Mouse (Mus musculus): Measurements from ENCODE around the gene P4ha2. TPM values are rescaled to one million over a fixed set of nuclear protein-coding genes. Genes with fewer than 3 reads are reported as not detected.

Gene P4ha2
- polyA plus RNA-seq, 1 experiment from 2014 or later, result 44.5 TPM

GRCm38 (mm10) chr11:54111976-54112741 lies 12.3 kb downstream of the P4ha2 start:
- Histone ChIP-seq H3K9me3 (replicated peaks) (no peaks in the 10 kb centered on the region), H3K4me2 (peak overlapping the region; percentile 52), H3K9ac (no peak overlapping the region), H3K4me3 (replicated peaks) (peak overlapping the region; percentile 17; the same call in 1 of the 2 replicates), H3K27me3 (no peaks in the 10 kb centered on the region), H3K36me3 (0 out of 2 replicates have a peak, but pooled peaks cover under 1% of the 10 kb centered on the region), H3K27ac (peak overlapping the region; percentile 87), H3K4me1 (peaks cover 45% of the 10 kb centered on the region)
- ATAC-seq (replicated peaks; ENCODE audit: low FRiP score), result no peak
- 72% methylated on average over 21 of the region's 21 CpGs for WGBS

- Histone ChIP-seq H3K27me3 (no peaks in the 10 kb centered on the region), H3K27ac (peak overlapping the region; percentile 87), H3K4me1 (peaks cover 45% of the 10 kb centered on the region), H3K36me3 (peaks cover 8% of the 10 kb centered on the region; the same call in 1 of the 2 replicates), H3K4me2 (peak overlapping the region; percentile 52), H3K9me3 (replicated peaks) (no peaks in the 10 kb centered on the region), H3K9ac (0 out of 2 replicates have a peak overlapping the region, but pooled peaks have one; percentile 6), H3K4me3 (replicated peaks) (peak overlapping the region; percentile 17)
- under 1% methylated on average over 10 of the region's 10 CpGs for WGBS
- ATAC-seq (replicated peaks; ENCODE audit: low FRiP score), result peak; percentile 98
Observed at GRCm38 (mm10) chr11:54112920-54113319, 13.0 kb downstream of the P4ha2 start.

DNA sequence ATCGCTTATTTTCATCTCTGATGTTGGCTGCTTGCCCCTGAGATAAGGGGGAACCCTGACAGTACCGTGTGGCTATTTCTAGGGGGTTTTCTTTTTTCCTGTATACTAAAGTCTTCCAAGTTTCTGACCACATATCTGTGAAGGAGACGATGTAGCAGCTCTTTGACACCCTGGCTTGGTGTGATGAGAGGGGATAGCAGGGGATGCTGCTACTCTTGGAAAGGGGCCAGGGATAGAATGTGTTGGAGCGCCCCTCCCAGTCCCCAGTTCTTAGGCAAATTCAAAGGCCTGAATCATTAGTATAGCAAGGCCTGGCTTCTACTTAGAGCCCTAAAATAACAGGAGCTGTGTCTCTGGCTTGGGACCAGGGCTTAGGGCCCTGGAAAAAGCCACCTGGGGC lies 13.5 kb downstream of the P4ha2 start:
- WGBS, result 26% methylated on average over 4 of the region's 4 CpGs
- H3K9me3 ChIP-seq (replicated peaks), result no peaks in the 10 kb centered on the region
- 0 out of 2 replicates have a peak overlapping the region, but pooled peaks have one; percentile 6 for H3K9ac ChIP-seq
- H3K27ac ChIP-seq, result peak overlapping the region; percentile 87
- H3K36me3 ChIP-seq, result peaks cover 12% of the 10 kb centered on the region; the same call in 1 of the 2 replicates
- peaks cover 45% of the 10 kb centered on the region for H3K4me1 ChIP-seq
- peak overlapping the region; percentile 17 for H3K4me3 ChIP-seq (replicated peaks)
- H3K4me2 ChIP-seq, result peak overlapping the region; percentile 52
- no peaks in the 10 kb centered on the region for H3K27me3 ChIP-seq
- ATAC-seq (replicated peaks; ENCODE audit: low FRiP score), result no peak

- ATAC-seq (replicated peaks; ENCODE audit: low FRiP score), result no peak
- Histone ChIP-seq H3K27me3 (no peaks in the 10 kb centered on the region), H3K9ac (no peak overlapping the region), H3K4me2 (no peak overlapping the region), H3K9me3 (replicated peaks) (no peaks in the 10 kb centered on the region), H3K4me3 (replicated peaks) (no peak overlapping the region), H3K27ac (no peak overlapping the region), H3K36me3 (peaks cover 20% of the 10 kb centered on the region; the same call in 1 of the 2 replicates), H3K4me1 (peaks cover 45% of the 10 kb centered on the region)
- 97% methylated on average over 3 of the region's 3 CpGs for WGBS
Observed at GRCm38 (mm10) chr11:54114746-54115145, 14.9 kb downstream of the P4ha2 start.

- H3K27me3 ChIP-seq, result no peaks in the 10 kb centered on the region
- WGBS, result 59% methylated on average over 8 of the region's 8 CpGs
- H3K9ac ChIP-seq, result no peak overlapping the region
- peaks cover 45% of the 10 kb centered on the region for H3K4me1 ChIP-seq
- H3K4me2 ChIP-seq, result no peak overlapping the region
- no peaks in the 10 kb centered on the region for H3K9me3 ChIP-seq (replicated peaks)
- no peak overlapping the region for H3K27ac ChIP-seq
- no peak for ATAC-seq (replicated peaks; ENCODE audit: low FRiP score)
- peaks cover 25% of the 10 kb centered on the region; the same call in 1 of the 2 replicates for H3K36me3 ChIP-seq
- no peak overlapping the region for H3K4me3 ChIP-seq (replicated peaks)
Observed at GRCm38 (mm10) chr11:54115301-54115700, 15.4 kb downstream of the P4ha2 start.

DNA sequence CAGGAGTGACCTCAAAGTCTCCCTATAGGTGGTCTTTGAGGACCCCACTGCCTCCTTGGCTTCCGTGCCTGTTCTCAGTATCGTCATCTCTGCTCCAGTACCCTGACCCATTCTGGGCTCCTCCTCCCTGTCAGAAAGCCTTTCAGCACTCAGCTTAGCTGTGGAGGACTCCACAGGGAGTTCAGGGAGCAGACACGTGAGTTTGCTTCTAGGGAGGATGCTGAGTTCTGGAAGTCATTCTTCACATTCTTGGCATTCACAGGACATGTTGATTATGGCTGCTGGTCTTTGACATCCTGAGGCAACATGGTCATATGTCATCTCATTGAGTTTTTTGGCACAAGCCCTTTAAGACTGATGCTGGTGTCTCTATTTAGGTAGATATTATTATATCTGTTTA lies 16.0 kb downstream of the P4ha2 start:
- peaks cover 25% of the 10 kb centered on the region; the same call in 1 of the 2 replicates for H3K36me3 ChIP-seq
- no peaks in the 10 kb centered on the region for H3K9me3 ChIP-seq (replicated peaks)
- peaks cover 45% of the 10 kb centered on the region for H3K4me1 ChIP-seq
- H3K27me3 ChIP-seq, result no peaks in the 10 kb centered on the region
- no peak overlapping the region for H3K4me2 ChIP-seq
- WGBS, result 54% methylated on average over 3 of the region's 3 CpGs
- no peak for ATAC-seq (replicated peaks; ENCODE audit: low FRiP score)
- no peak overlapping the region for H3K27ac ChIP-seq
- no peak overlapping the region for H3K9ac ChIP-seq
- H3K4me3 ChIP-seq (replicated peaks), result no peak overlapping the region

- Histone ChIP-seq H3K9me3 (replicated peaks) (no peaks in the 10 kb centered on the region), H3K4me2 (no peak overlapping the region), H3K4me3 (replicated peaks) (no peak overlapping the region), H3K27ac (no peak overlapping the region), H3K4me1 (peaks cover 45% of the 10 kb centered on the region), H3K27me3 (no peaks in the 10 kb centered on the region), H3K36me3 (peaks cover 25% of the 10 kb centered on the region; the same call in 1 of the 2 replicates), H3K9ac (no peak overlapping the region)
- 88% methylated on average over 4 of the region's 4 CpGs for whole genome bisulfite sequencing
- ATAC-seq (replicated peaks; ENCODE audit: low FRiP score), result no peak
Observed at GRCm38 (mm10) chr11:54116406-54116805, 16.5 kb downstream of the P4ha2 start.

GRCm38 (mm10) chr11:54117096-54117495 lies 17.2 kb downstream of the P4ha2 start:
- peaks cover 25% of the 10 kb centered on the region; the same call in 1 of the 2 replicates for H3K36me3 ChIP-seq
- H3K4me2 ChIP-seq, result no peak overlapping the region
- no peak overlapping the region for H3K27ac ChIP-seq
- no peak overlapping the region for H3K9ac ChIP-seq
- peaks cover 40% of the 10 kb centered on the region for H3K4me1 ChIP-seq
- H3K9me3 ChIP-seq (replicated peaks), result no peaks in the 10 kb centered on the region
- no peaks in the 10 kb centered on the region for H3K27me3 ChIP-seq
- WGBS, result 80% methylated on average over 10 of the region's 10 CpGs
- no peak for ATAC-seq (replicated peaks; ENCODE audit: low FRiP score)
- H3K4me3 ChIP-seq (replicated peaks), result no peak overlapping the region

DNA sequence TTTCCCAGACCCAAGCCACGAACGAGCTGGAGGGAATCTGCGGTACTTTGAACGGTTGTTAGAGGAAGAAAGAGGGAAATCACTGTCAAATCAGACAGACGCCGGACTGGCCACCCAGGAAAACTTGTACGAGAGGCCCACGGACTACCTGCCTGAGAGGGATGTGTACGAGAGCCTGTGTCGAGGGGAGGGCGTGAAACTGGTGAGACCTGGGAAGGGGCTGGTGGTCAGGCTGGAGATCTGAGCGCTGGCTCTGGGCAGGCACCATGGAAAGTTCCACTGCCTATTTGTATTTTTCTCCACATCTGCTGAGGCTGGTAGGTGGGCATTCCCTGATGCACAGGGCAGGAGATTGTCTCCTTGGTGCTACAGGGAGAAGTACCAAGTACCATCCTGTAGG lies 19.2 kb downstream of the P4ha2 start:
- H3K9ac ChIP-seq, result no peak overlapping the region
- peaks cover 20% of the 10 kb centered on the region for H3K4me1 ChIP-seq
- H3K4me2 ChIP-seq, result no peak overlapping the region
- H3K9me3 ChIP-seq (replicated peaks), result no peaks in the 10 kb centered on the region
- peaks cover 29% of the 10 kb centered on the region; the same call in 1 of the 2 replicates for H3K36me3 ChIP-seq
- WGBS, result 84% methylated on average over 12 of the region's 12 CpGs
- H3K4me3 ChIP-seq (replicated peaks), result no peak overlapping the region
- H3K27ac ChIP-seq, result no peak overlapping the region
- ATAC-seq (replicated peaks; ENCODE audit: low FRiP score), result no peak
- H3K27me3 ChIP-seq, result no peaks in the 10 kb centered on the region

GRCm38 (mm10) chr11:54119740-54120360 lies 20.0 kb downstream of the P4ha2 start:
- peaks cover 16% of the 10 kb centered on the region for H3K4me1 ChIP-seq
- 93% methylated on average over 13 of the region's 13 CpGs for WGBS
- no peak overlapping the region for H3K9ac ChIP-seq
- no peaks in the 10 kb centered on the region for H3K9me3 ChIP-seq (replicated peaks)
- H3K4me3 ChIP-seq (replicated peaks), result no peak overlapping the region
- no peak for ATAC-seq (replicated peaks; ENCODE audit: low FRiP score)
- no peak overlapping the region for H3K27ac ChIP-seq
- no peaks in the 10 kb centered on the region for H3K27me3 ChIP-seq
- peaks cover 29% of the 10 kb centered on the region; the same call in 1 of the 2 replicates for H3K36me3 ChIP-seq
- H3K4me2 ChIP-seq, result no peak overlapping the region

DNA sequence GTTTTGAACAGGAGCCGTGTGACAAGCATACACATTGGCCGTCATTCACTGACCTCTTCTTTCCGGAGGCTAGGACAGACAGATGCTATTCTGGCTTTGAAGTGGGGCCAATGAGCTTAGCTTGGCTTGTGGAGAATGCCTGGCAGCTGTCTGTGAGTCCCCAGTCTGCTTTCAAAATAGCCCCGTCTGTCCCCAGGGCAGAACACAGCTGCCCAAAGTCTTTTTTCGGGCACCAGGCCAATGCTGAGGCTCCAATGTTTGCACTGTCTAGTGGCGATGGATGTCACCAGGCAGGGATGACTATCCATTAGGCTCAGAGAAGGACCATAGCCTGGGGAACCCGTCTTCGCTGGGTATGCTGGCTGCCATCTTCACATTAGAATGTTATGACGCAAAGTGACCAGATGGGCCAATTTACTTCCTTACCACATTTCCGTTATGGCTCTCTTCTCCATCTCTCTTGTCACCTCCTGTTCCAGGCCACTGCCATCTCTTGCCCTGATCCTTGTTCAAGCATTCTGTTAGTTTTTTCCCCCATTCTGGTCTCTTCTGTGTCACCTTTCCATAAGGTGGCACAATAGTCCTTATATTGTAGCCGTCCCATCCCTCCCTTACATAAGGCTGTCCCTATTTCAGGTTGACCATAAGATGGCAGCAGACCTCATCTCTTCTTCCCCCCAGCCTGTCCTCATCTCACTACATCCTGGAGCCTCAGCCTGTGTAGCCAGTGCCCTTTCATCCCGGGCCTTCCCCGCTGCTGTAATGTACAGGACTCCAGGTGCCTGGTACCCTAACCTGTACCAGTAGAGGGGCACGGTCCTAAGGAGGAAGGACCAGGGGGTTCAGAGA lies 22.7 kb downstream of the P4ha2 start:
- Histone ChIP-seq H3K9me3 (replicated peaks) (no peaks in the 10 kb centered on the region), H3K9ac (no peak overlapping the region), H3K27me3 (no peaks in the 10 kb centered on the region), H3K36me3 (peaks cover 26% of the 10 kb centered on the region; the same call in 1 of the 2 replicates), H3K4me1 (peaks cover 3% of the 10 kb centered on the region; the same call in 1 of the 2 replicates), H3K27ac (no peak overlapping the region), H3K4me3 (replicated peaks) (no peak overlapping the region), H3K4me2 (no peak overlapping the region)
- 72% methylated on average over 14 of the region's 14 CpGs for WGBS
- ATAC-seq (replicated peaks; ENCODE audit: low FRiP score), result 0 out of 2 replicates have a peak, but pooled peaks have one; percentile 15
